Mouse (Mus musculus) myocyte (in vitro differentiated cells): ENCODE measurements around the gene Chchd4. TPM values are rescaled to one million over a fixed set of nuclear protein-coding genes. Genes with fewer than 3 reads are reported as not detected.

Experiments
- H3K27me3 ChIP-seq: one replicate; pipeline ENCODE4 v1.6.1; 2011; ENCODE audit not compliant: control insufficient read depth, insufficient read depth, insufficient read length
- H3K36me3 ChIP-seq: one replicate; pipeline ENCODE4 v1.6.1; 2011; ENCODE audit not compliant: control insufficient read depth, insufficient read depth
- H3K4me2 ChIP-seq: one replicate; pipeline ENCODE4 v1.6.1; 2011; ENCODE audit warnings: low read depth, control low read depth
- H3K4me3 ChIP-seq: one replicate; pipeline ENCODE4 v1.5.1; 2011; ENCODE audit warnings: mild to moderate bottlenecking, control low read depth, moderate library complexity
- H3K79me2 ChIP-seq: one replicate; pipeline ENCODE4 v1.6.1; 2011; ENCODE audit not compliant: control insufficient read depth, insufficient read depth
- H3ac ChIP-seq: one replicate; pipeline ENCODE4 v1.6.1; 2011; ENCODE audit not compliant: control insufficient read depth, insufficient read length
- CEBPB ChIP-seq: IDR thresholded peaks from 2 replicates; pipeline ENCODE4 v1.6.1; 2011; ENCODE audit warnings: mild to moderate bottlenecking, moderate library complexity; ENCODE audit not compliant: poor library complexity, insufficient read depth, severe bottlenecking
- E2F4 ChIP-seq: IDR thresholded peaks from one replicate; pipeline ENCODE4 v1.6.1; 2011; ENCODE audit warnings: mild to moderate bottlenecking, control low read depth, moderate library complexity; ENCODE audit not compliant: insufficient read depth
- MAX ChIP-seq: IDR thresholded peaks from one replicate; pipeline ENCODE4 v1.6.1; 2011; ENCODE audit warnings: low read depth, mild to moderate bottlenecking, control low read depth
- MYOD1 ChIP-seq, 3 experiments: IDR thresholded peaks; one replicate each; pipeline ENCODE4 v1.6.1; 2011; ENCODE audit warnings: control low read depth in 2 of 3, low read depth in 2 of 3, mild to moderate bottlenecking in 2 of 3, moderate library complexity in 1 of 3; ENCODE audit not compliant: insufficient read length in 2 of 3, control insufficient read depth in 1 of 3
- MYOG ChIP-seq, 3 experiments: IDR thresholded peaks; one replicate each; pipeline ENCODE4 v1.6.1; 2011; ENCODE audit warnings: control low read depth in 2 of 3, low read depth in 2 of 3, mild to moderate bottlenecking in 2 of 3; ENCODE audit not compliant: insufficient read length in 2 of 3, control insufficient read depth in 1 of 3, insufficient read depth in 1 of 3
- POLR2A ChIP-seq: IDR thresholded peaks from one replicate; pipeline ENCODE4 v1.6.1; 2011; ENCODE audit warnings: low read depth, mild to moderate bottlenecking, control low read depth, moderate library complexity; ENCODE audit not compliant: insufficient read length
- POLR2AphosphoS2 ChIP-seq: IDR thresholded peaks from one replicate; pipeline ENCODE4 v1.6.1; 2011; ENCODE audit warnings: low read depth, control low read depth; ENCODE audit not compliant: insufficient read length
- REST ChIP-seq: IDR thresholded peaks from one replicate; pipeline ENCODE4 v1.6.1; 2011; ENCODE audit warnings: mild to moderate bottlenecking, control low read depth, moderate library complexity; ENCODE audit not compliant: insufficient read depth, insufficient read length
- SRF ChIP-seq: IDR thresholded peaks from one replicate; pipeline ENCODE4 v1.6.1; 2011; ENCODE audit warnings: low read depth; ENCODE audit not compliant: control insufficient read depth, insufficient read length
- TCF12 ChIP-seq: IDR thresholded peaks from one replicate; pipeline ENCODE4 v1.6.1; 2011; ENCODE audit warnings: mild to moderate bottlenecking, control low read depth; ENCODE audit not compliant: poor library complexity, insufficient read depth, severe bottlenecking
- TCF3 ChIP-seq: IDR thresholded peaks from one replicate; pipeline ENCODE4 v1.6.1; 2011; ENCODE audit warnings: low read depth, control low read depth; ENCODE audit not compliant: insufficient read length
- USF1 ChIP-seq: IDR thresholded peaks from one replicate; pipeline ENCODE4 v1.6.1; 2011; ENCODE audit warnings: low read depth, mild to moderate bottlenecking, control low read depth, moderate library complexity
- polyA plus RNA-seq: library from polyadenylated mRNA; unstranded; fragments of >200 nt; fragmentation: generic; extraction: Trizol; gene quantifications from one replicate; pipeline ENCODE4 v1.2.1, GENCODE M21; 2012; ENCODE audit warnings: missing spikeins

Chchd4 gene
- polyA plus RNA-seq, 1 experiment, result 13.1 TPM

GRCm38 (mm10) chr6:91489872-91490271 lies 16.5 kb upstream of the Chchd4 start:
- TF ChIP-seq TCF12, result no peak
- no peak for TF ChIP-seq CEBPB
- no peak for TF ChIP-seq TCF3
- no peak for TF ChIP-seq MAX
- no peak for TF ChIP-seq MYOG (IDR thresholded peaks at IDR 0.05; ENCODE audit: control insufficient read depth in 1 of 3, insufficient read depth in 1 of 3, insufficient read length in 2 of 3, low read depth in 2 of 3)
- TF ChIP-seq USF1, result no peak
- no peak for TF ChIP-seq MYOD1 (IDR thresholded peaks at IDR 0.05; ENCODE audit: control insufficient read depth in 1 of 3, insufficient read length in 2 of 3, low read depth in 2 of 3)
- TF ChIP-seq REST, result no peak
- no peak for TF ChIP-seq E2F4
- no peak for TF ChIP-seq POLR2AphosphoS2
- no peak for TF ChIP-seq SRF
- no peak for TF ChIP-seq POLR2A
- H3K4me2 ChIP-seq, result no peak overlapping the region
- H3K4me3 ChIP-seq, result no peak overlapping the region
- H3K79me2 ChIP-seq, result no peaks in the 10 kb centered on the region
- H3K36me3 ChIP-seq, result peaks cover 16% of the 10 kb centered on the region
- no peak overlapping the region for H3ac ChIP-seq
- H3K27me3 ChIP-seq, result no peaks in the 10 kb centered on the region

DNA sequence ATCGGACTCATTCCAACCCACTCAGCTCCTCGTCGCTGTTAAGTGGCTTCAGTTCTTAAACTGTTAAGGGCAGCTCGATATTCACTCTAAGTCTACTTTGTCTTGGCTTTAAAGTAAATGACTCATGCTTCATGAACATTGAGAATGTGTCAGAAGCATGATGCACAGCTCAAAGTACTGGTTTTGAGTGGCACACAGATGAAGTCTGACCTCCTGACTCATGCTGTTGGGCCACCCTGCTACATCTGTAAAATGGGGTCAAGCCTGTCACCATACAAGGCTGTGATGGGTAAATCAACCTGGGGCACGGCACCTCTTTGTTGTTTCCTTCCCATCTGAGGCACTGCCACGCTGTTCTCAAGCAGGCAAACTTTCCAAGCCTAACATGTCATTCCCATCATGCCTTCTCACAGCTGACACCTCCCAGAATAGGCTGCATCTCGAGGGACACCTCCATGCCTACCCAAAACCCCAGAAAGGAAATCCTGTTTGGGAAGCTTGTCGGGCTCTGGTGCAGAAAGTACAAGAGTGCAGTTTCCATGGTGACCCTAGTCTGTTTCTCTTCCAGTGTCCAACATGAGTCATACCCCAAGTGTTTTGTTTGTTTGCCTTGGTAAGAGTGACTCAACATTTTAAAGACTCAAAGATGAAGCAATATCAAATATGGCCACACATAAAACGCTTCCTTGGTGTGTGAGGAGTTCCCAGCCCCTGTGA lies 15.3 kb upstream of the Chchd4 start:
- Histone ChIP-seq H3K4me2 (peak overlapping the region; percentile 74), H3ac (no peak overlapping the region), H3K36me3 (peaks cover 26% of the 10 kb centered on the region), H3K27me3 (no peaks in the 10 kb centered on the region), H3K4me3 (no peak overlapping the region), H3K79me2 (no peaks in the 10 kb centered on the region)
- TF ChIP-seq MAX (no peak), CEBPB (peak; percentile 97), MYOG (IDR thresholded peaks at IDR 0.05; ENCODE audit: control insufficient read depth in 1 of 3, insufficient read depth in 1 of 3, insufficient read length in 2 of 3, low read depth in 2 of 3) (peak in 1 of 3 experiments; percentile 31), POLR2AphosphoS2 (peak; percentile 35), TCF12 (no peak)

- H3ac ChIP-seq, result no peak overlapping the region
- H3K4me2 ChIP-seq, result no peak overlapping the region
- peaks cover 26% of the 10 kb centered on the region for H3K36me3 ChIP-seq
- H3K27me3 ChIP-seq, result no peaks in the 10 kb centered on the region
- TF ChIP-seq SRF, result no peak
- no peak for TF ChIP-seq MAX
- TF ChIP-seq TCF12, result no peak
- TF ChIP-seq MYOD1 (IDR thresholded peaks at IDR 0.05; ENCODE audit: control insufficient read depth in 1 of 3, insufficient read length in 2 of 3, low read depth in 2 of 3), result no peak
- TF ChIP-seq USF1, result no peak
- no peak for TF ChIP-seq REST
- H3K4me3 ChIP-seq, result no peak overlapping the region
- no peaks in the 10 kb centered on the region for H3K79me2 ChIP-seq
Measured at GRCm38 (mm10) chr6:91486736-91487453, 13.5 kb upstream of the Chchd4 start.

DNA sequence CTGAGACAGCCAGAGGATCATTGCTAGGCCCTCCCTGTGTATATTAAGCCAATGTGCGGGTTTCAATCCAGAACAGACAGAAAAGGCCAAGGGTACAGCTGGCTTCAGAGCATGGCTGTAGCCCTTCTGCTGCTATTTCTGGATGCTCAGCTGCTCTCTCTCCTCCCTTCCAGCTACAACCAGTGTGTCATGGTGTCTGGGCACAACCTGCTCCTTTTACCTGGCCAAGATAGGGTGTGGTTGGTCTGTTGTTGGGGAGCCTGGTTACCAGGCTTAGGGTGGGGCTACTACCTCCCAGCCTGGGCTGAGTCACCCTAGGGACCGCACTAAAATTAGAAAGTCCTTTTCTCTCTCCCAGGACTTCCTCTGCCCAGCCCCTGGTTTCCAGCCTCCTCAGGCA lies 10.0 kb upstream of the Chchd4 start:
- Histone ChIP-seq H3ac (no peak overlapping the region), H3K79me2 (no peaks in the 10 kb centered on the region), H3K36me3 (peaks cover 46% of the 10 kb centered on the region), H3K4me2 (peak overlapping the region; percentile 19), H3K4me3 (no peak overlapping the region), H3K27me3 (no peaks in the 10 kb centered on the region)
- TF ChIP-seq MYOG (IDR thresholded peaks at IDR 0.05; ENCODE audit: control insufficient read depth in 1 of 3, insufficient read depth in 1 of 3, insufficient read length in 2 of 3, low read depth in 2 of 3), result peak in 2 of 3 experiments; percentile 79 to 82
- TF ChIP-seq POLR2A, result no peak
- peak; percentile 20 to 75 (median 34) for TF ChIP-seq MYOD1 (IDR thresholded peaks at IDR 0.05; ENCODE audit: control insufficient read depth in 1 of 3, insufficient read length in 2 of 3, low read depth in 2 of 3)
- TF ChIP-seq USF1, result no peak
- TF ChIP-seq CEBPB, result no peak
- no peak for TF ChIP-seq E2F4
- peak; percentile 8 for TF ChIP-seq TCF12
- no peak for TF ChIP-seq SRF
- TF ChIP-seq TCF3, result no peak
- TF ChIP-seq REST, result no peak
- no peak for TF ChIP-seq MAX
- TF ChIP-seq POLR2AphosphoS2, result no peak

GRCm38 (mm10) chr6:91476541-91476940 lies 3.2 kb upstream of the Chchd4 start:
- peak in 1 of 3 experiments; percentile 8 for TF ChIP-seq MYOD1 (IDR thresholded peaks at IDR 0.05; ENCODE audit: control insufficient read depth in 1 of 3, insufficient read length in 2 of 3, low read depth in 2 of 3)
- TF ChIP-seq POLR2A, result no peak
- no peak for TF ChIP-seq TCF12
- peak; percentile 29 for TF ChIP-seq POLR2AphosphoS2
- H3K4me2 ChIP-seq, result peak overlapping the region; percentile 91
- peaks cover 29% of the 10 kb centered on the region for H3K36me3 ChIP-seq
- no peak overlapping the region for H3ac ChIP-seq
- no peaks in the 10 kb centered on the region for H3K27me3 ChIP-seq
- peaks cover 50% of the 10 kb centered on the region for H3K79me2 ChIP-seq
- no peak overlapping the region for H3K4me3 ChIP-seq
